ENCODE assay signal across 12 mouse cellular contexts in the genomic region with DNA sequence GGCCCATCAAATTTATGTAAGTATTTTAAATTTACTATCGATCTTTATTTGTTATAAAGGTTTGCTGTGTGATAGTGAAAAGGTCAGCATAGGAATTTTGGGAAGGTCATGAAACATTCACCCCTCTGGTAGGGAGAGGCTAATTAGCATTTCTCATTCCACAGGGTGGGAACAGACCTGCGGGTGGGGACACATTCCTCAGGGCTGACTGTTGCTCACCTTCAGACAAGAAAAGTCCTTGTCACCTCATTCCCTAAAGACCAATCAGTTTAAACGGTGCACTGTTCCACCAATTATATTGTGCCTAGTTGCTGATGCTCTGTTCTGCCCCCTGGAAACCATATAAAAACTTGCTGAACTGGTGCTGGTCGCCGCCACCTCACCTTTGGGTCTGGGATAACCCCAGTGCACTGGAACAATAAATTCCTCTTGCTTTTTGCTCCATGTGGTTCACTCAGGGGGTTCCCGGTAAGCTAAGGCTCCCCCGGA. TPM values are rescaled to one million over a fixed set of nuclear protein-coding genes. Genes with fewer than 3 reads are reported as not detected.
DNase-seq lines count a peak whose midpoint lies in the region; ATAC-seq lines count a peak whose summit lies in the region.
"Had no signal": no experiment of that assay in that cellular context is flagged by ENCODE, and none has a peak within 500 bp of the region (broad histone marks: within the 10 kb centered on the region; RNA-seq: fewer than 3 reads in every experiment).

A gene (plus strand): TSS at position 439 of the 489 bp plus-strand sequence.

- ATAC-seq in kidney, embryonic 15.5 days (replicated peaks; ENCODE audit: low FRiP score) = no peak
- no peak for ATAC-seq in embryonic facial prominence, embryonic 11.5 days (replicated peaks; ENCODE audit: insufficient number of reproducible peaks, low FRiP score, low TSS enrichment, low read depth)
- ATAC-seq in limb, embryonic 11.5 days (ENCODE audit: insufficient number of reproducible peaks, low FRiP score, low TSS enrichment, low read depth) = no peak
- ATAC-seq in megakaryocyte, adult 5-6 weeks (ENCODE audit: poor library complexity, severe bottlenecking) = no peak
- ATAC-seq: inflammation-experienced regulatory T-cells, adult 6 months had no signal

- DNase-seq in kidney, adult 9 months = no peak
- DNase-seq in ZHBTc4 (ENCODE audit: low read depth, low spot score) = peak; percentile 90
- DNase-seq in embryonic facial prominence, embryonic 11.5 days (ENCODE audit: low spot score) = no peak
- DNase-seq in limb, embryonic 11.5 days (ENCODE audit: low spot score) = no peak
- no peak for DNase-seq in layer of hippocampus, adult 8-10 months (ENCODE audit: low spot score in 2 of 2)
- DNase-seq: lung, postnatal 14 days; right cerebral cortex, postnatal 4 days; thymus, postnatal 14 days had no signal

- no peak within 1 kb of the TSS for H3K27ac ChIP-seq in kidney, embryonic 15.5 days
- no peak within 1 kb of the TSS for H3K27ac ChIP-seq in embryonic facial prominence, embryonic 11.5 days (replicated peaks; ENCODE audit: low read depth, low read length)
- H3K27ac ChIP-seq in limb, embryonic 11.5 days (replicated peaks; ENCODE audit: low read depth, low read length) = no peak within 1 kb of the TSS

- no peaks in the 10 kb centered on the region for H3K27me3 ChIP-seq in kidney, embryonic 15.5 days
- H3K27me3 ChIP-seq in embryonic facial prominence, embryonic 11.5 days (ENCODE audit: control insufficient read depth, insufficient read depth, low read length) = no peaks in the 10 kb centered on the region
- no peaks in the 10 kb centered on the region for H3K27me3 ChIP-seq in limb, embryonic 11.5 days (ENCODE audit: control insufficient read depth, insufficient read depth, low read length)

- no peak within 1 kb of the TSS for H3K9ac ChIP-seq in kidney, embryonic 15.5 days
- H3K9ac ChIP-seq in embryonic facial prominence, embryonic 11.5 days (replicated peaks; ENCODE audit: low read length) = no peak within 1 kb of the TSS
- H3K9ac ChIP-seq in limb, embryonic 11.5 days (ENCODE audit: low read length) = no peak within 1 kb of the TSS

- H3K4me2 ChIP-seq in kidney, embryonic 15.5 days = no peak within 1 kb of the TSS
- no peak within 1 kb of the TSS for H3K4me2 ChIP-seq in embryonic facial prominence, embryonic 11.5 days (ENCODE audit: low read depth, low read length)
- no peak within 1 kb of the TSS for H3K4me2 ChIP-seq in limb, embryonic 11.5 days (ENCODE audit: low read depth, severe bottlenecking)

- WGBS in kidney, embryonic 15.5 days = 79% methylated on average over 7 of the region's 7 CpGs
- 84% methylated on average over 7 of the region's 7 CpGs for WGBS in embryonic facial prominence, embryonic 11.5 days
- 73% methylated on average over 7 of the region's 7 CpGs for WGBS in limb, embryonic 11.5 days

- H3K36me3 ChIP-seq in kidney, embryonic 15.5 days = no peaks in the 10 kb centered on the region
- H3K36me3 ChIP-seq in embryonic facial prominence, embryonic 11.5 days (replicated peaks; ENCODE audit: control insufficient read depth, insufficient read depth, low read depth, low read length) = no peaks in the 10 kb centered on the region
- H3K36me3 ChIP-seq in limb, embryonic 11.5 days (ENCODE audit: control insufficient read depth, insufficient read depth, low read length) = no peaks in the 10 kb centered on the region

- no peaks in the 10 kb centered on the region for H3K4me1 ChIP-seq in kidney, embryonic 15.5 days
- no peaks in the 10 kb centered on the region for H3K4me1 ChIP-seq in embryonic facial prominence, embryonic 11.5 days (ENCODE audit: control insufficient read depth, insufficient read depth, low read length)
- H3K4me1 ChIP-seq in limb, embryonic 11.5 days (ENCODE audit: control insufficient read depth, insufficient read depth, low read length) = peaks cover 1% of the 10 kb centered on the region; the same call in 1 of the 2 replicates

- H3K4me3 ChIP-seq in kidney, embryonic 15.5 days (replicated peaks) = no peak within 1 kb of the TSS
- no peak within 1 kb of the TSS for H3K4me3 ChIP-seq in embryonic facial prominence, embryonic 11.5 days (ENCODE audit: low read depth, low read length)
- no peak within 1 kb of the TSS for H3K4me3 ChIP-seq in limb, embryonic 11.5 days (ENCODE audit: low read depth, low read length)

- H3K9me3 ChIP-seq in kidney, embryonic 15.5 days (replicated peaks) = no peaks in the 10 kb centered on the region
- H3K9me3 ChIP-seq in embryonic facial prominence, embryonic 11.5 days (replicated peaks; ENCODE audit: control insufficient read depth, low read length) = no peaks in the 10 kb centered on the region
- no peaks in the 10 kb centered on the region for H3K9me3 ChIP-seq in limb, embryonic 11.5 days (ENCODE audit: control insufficient read depth, low read length)

RNA-seq across cellular contexts. Expression of the gene that starts here (rescaled TPM):
- 31.0 and 33.2 TPM in 2 replicates for polyA plus RNA-seq in kidney, embryonic 15.5 days (2015; fragmentation: Nextera tagmentation; extraction: Ambion mirVana)
- 33.2 and 33.3 TPM in 2 replicates for polyA plus RNA-seq in embryonic facial prominence, embryonic 11.5 days (2014; fragmentation: Nextera tagmentation; extraction: Ambion mirVana)
- 18.2 and 18.9 TPM in 2 replicates for polyA plus RNA-seq in limb, embryonic 11.5 days (2014; fragmentation: Nextera tagmentation; extraction: Ambion mirVana)
- 0.05 and 0.20 TPM in 2 replicates for total RNA-seq in megakaryocyte, adult 5-6 weeks (2015)
- 0.33 and 2.2 TPM in 2 replicates for total RNA-seq in megakaryocyte, adult 5-6 weeks (2017)
- 1 to 10 TPM; 1.8 to 7.8 (median 4.1) TPM for total RNA-seq in layer of hippocampus, adult 8-10 months (2022)
- total RNA-seq: MEL had no signal
- polyA plus RNA-seq: inflammation-experienced regulatory T-cells, adult 6 months had no signal
